Mouse (Mus musculus): ENCODE data around the gene Zfp92.

Zfp92 gene

DNA sequence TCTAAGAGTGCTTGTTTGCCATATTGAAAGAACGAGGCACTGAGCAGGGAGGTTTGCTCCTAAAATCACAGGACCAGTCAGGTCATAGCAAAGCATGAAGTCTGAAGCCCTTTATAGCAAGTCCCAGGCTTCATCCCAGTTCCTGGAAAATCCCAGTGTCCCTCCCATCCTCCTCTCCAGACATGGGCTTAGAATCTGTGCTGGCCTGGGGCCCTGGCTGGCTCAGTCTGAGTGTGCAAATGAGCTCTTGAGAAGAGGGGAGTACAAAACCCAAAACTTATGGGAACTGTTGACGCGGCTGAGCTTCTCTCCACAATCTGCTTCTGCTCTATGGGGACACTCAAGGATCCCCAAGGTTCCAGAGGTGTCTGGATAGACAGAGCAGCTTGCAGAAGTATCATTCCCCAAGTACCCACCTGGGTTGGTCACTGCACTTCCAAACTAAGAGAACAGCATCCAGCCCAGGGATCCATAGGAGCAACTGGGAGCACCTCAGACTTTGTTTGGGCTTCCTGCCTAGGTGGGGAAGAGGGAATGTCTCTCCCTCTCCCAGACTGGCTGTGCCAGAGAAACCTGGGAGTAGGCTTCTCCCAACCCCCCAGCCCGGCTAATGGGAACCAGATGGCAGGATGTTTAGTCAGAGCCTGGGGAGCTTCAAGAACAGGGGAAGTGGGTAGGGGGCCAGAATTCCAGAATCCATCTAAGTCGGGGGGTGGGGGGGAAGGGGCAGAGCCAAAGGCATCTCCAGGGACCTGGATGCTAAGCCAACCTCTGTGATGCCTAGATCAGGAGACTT, 56.7 kb downstream of the Zfp92 start:
- ChIA-PET CTCF (interaction anchor here in 1 of 4 experiments (0.9 kb wide), 1 partner anchor 26 kb away, joined by 3 read pairs; no protein-coding TSS in a partner anchor), POLR2A (interaction anchor here in 1 of 4 experiments (1.5 kb wide), 1 partner anchor 9 kb away, joined by 3 read pairs; the partner anchor contains the start of gene Haus7)

DNA sequence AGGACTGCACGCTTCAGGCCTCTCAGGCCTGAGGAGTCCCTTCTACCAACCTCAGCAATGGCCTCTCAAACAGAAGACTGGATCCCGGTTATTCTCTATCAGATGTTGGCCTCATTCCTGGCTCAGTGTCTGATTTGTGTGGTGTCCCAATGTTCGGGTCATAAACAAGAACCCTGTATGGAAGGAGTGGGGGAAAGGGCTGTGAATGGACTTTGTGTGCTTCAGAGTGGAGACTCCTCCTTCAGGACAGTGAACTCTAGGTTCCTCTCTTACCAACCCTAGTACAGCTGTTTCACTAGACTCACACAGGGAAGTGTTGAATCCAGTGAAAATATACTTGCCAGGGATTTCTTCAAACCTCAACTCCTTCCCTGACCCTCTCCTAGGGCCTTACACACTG, 57.4 kb downstream of the Zfp92 start:
- POLR2A ChIA-PET, result interaction anchor here in 1 of 4 experiments (1.5 kb wide), 1 partner anchor 9 kb away, joined by 3 read pairs; the partner anchor contains the start of gene Haus7
- CTCF ChIA-PET, result no interaction called here

DNA sequence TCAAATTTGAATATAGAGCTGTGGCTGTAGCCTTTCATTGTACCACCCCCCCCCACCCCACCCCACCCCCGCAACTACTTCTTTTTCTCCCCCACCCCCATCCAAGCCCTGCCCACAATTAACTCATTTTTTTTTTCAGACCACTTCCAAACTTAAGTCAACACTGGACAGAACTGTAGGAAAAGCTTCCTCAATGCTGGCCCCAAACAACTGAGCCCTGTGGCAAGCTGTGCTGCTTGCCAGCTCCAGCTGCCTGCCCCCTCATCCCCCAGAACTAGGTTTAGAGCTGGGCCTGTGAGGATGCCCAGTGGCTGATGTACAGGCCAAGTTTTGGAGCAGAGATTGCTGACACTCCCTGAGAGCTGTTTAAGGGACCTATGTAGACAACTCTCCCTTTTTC, 57.9 kb downstream of the Zfp92 start:
- POLR2A ChIA-PET, result interaction anchor here in 1 of 4 experiments (0.7 to 1.5 kb wide), 3 partner anchors 10 to 73 kb away, joined by 3 read pairs; partner anchors contain the start of gene Haus7
- CTCF ChIA-PET, result no interaction called here

DNA sequence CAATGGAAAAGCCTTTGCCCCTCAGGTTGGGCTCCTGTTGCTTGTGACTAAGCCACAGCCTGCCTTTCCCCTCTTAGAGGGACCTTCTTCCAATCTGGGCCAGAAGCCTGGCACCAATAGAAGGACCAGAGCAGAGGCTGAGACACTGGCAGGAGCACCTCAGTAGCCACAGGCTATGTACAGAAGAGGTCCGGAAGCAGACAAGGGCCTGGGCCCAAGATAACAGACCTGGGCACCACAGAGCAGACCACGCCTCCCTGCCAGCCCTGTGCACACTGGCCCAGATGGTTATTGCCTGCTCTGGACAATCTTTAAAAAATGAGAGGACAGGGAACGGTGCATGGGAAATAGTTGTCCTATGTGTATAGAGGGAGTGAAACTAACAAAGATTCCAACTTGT, 60.9 kb downstream of the Zfp92 start:
- ChIA-PET POLR2A (no interaction called here), CTCF (no interaction called here)

DNA sequence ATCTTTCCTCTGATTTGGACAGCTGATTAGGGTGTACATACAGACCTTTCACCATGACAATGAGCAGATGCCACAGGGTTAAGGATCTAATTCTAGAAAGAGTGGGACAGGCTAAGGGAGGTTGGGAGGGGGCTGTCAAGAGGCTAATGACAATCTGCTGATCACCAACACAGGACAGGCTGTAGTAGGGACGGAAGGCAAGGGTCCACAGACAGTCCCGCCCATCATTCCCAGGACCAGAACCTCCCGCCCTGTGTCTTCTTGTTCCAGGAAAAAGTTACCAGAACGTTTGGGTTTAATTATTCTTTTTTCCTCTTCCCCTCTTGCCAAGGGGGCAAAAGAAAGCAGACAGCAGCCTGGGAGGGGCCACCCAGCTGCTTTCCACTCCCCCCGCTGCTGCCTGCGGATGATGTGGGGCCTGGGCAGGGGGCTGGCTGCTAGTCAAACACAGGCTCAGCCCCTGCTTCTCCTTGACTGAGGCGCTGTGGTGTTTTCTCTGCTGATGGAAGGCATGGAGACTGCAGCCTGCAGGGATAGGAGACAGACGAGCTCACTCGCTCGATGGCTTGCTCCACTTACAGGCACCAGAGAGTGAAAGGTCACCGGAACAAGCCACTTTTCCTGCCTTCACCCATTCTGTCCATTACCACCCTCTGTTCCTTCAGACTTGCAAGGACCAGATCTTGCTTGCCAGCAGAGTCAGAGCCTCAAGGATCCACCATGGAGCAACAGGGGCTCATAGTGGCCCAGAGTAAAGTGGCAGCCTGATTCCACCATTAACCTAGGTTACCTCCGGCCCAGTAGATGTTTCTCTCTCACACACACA, 63.7 kb downstream of the Zfp92 start:
- ChIA-PET CTCF (no interaction called here), POLR2A (interaction anchor here in 2 of 4 experiments (0.6 to 1.2 kb wide), 3 partner anchors 9 to 16 kb away, joined by 3 to 5 read pairs (median 3); no protein-coding TSS in a partner anchor)

DNA sequence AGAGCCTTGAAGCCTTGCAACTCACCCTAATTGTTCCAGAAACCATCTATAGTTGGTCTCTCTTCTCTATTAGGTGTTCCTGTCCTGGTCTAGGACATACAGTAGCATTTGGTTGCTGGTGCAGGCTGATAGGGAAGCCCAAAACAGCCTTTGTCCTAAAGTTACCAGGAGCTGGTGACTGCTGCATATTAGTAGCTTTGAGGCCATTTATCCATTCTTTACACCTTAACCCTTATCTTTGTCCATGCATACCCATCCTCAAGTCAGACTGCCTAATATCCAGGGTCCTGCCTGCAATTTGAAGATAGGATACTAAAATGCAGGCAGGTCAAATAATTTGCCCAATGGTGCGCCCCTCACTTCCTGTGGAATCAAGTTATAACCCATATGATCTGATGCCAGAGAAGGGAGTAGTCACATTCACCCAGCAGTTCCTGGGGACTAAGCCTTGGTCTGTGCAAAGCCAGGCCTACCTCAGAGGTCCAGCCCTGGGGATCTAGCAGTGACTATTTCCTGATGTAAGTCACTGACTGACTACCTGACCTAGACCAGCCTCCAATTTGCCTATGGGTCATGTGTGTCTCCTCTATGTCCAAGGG, 64.9 kb downstream of the Zfp92 start:
- POLR2A ChIA-PET, result interaction anchor here in 1 of 4 experiments (1.0 kb wide), 1 partner anchor 17 kb away, joined by 3 read pairs; the partner anchor contains the start of gene Haus7
- CTCF ChIA-PET, result no interaction called here

DNA sequence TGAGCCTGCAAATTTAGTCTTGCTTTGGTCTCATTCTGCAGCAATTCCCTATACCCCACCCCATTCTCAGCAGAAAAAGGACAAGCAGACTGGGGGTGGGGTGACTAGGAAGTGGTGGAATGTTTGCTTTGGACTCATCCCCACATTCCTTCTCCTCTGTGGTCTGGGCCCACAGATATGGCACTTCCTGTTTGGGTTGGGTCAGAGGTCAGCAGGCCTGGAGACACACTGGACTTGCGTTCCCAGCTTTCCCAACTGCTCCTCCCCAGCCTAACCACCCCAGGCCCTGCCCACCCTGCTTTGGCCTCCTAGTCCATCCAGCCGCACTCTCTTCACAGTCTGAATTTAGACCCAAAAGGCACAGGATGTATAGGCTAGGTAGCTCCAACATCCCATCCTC, 65.7 kb downstream of the Zfp92 start:
- POLR2A ChIA-PET, result interaction anchor here in 1 of 4 experiments (1.0 kb wide), 1 partner anchor 18 kb away, joined by 3 read pairs; the partner anchor contains the start of gene Haus7

DNA sequence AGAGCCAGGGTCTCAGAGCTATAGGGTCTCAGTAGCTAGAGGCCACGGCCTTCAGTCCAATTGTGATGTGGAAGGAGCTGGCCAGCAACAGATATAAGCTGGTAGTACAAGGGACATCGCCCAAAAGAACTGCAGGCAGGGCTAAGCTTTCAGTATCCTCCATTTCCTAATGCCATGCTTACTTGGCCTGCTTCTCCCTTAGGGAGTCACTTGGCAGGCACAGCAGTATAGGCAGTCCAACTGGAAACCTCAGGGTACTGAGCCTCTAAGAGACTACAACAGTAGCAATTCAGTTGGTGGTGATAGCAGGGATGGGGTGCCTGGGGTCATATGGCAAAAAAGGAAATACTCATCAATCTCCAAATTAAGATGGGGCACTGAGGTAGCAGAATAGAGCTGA, 66.6 kb downstream of the Zfp92 start:
- CTCF ChIA-PET, result interaction anchor here in 2 of 4 experiments (0.5 to 1.1 kb wide), 2 partner anchors 16 to 25 kb away, joined by 3 to 4 read pairs; no protein-coding TSS in a partner anchor
- POLR2A ChIA-PET, result no interaction called here

More for the DNA sequence above, 65.7 kb downstream of the Zfp92 start:
- CTCF ChIA-PET, result interaction anchor here in 1 of 4 experiments (1.1 kb wide), 1 partner anchor 17 kb away, joined by 3 read pairs; no protein-coding TSS in a partner anchor
